Mouse (Mus musculus): ENCODE measurements around the gene Htr3b. TPM values are rescaled to one million over a fixed set of nuclear protein-coding genes. Genes with fewer than 3 reads are reported as not detected.

The Htr3b gene
- 0.24 and 0.36 TPM in 2 replicates for polyA plus RNA-seq (2014; fragmentation: Nextera tagmentation; extraction: Ambion mirVana)

DNA sequence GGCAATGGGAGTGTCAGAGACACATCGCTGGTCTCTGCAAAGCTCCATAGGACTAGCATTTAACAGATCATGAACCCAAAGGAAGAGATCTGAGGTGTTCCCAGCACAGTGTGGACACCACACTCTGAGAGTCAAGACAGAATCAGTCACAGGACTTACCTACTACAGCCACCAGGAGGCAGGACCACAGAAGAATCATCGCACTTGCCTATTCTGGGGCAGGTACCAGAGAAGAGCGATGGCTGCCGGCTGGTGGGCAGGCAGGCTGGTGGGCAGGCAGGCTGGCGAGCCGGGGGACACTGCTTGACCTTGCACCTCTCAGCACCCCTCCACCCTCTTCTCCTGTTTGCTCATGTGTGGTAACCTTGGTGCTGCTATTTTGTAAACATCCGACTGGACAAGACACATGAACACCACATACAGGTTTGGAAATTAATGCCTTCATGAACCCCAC is at the start of gene Htr3b:
TSS of gene Htr3b (minus strand) at position 404 of the 454 bp plus-strand sequence.
- H3K4me2 ChIP-seq (replicated peaks; ENCODE audit: low read depth, low read length): no peak within 1 kb of the TSS
- no peak within 1 kb of the TSS for H3K9ac ChIP-seq (replicated peaks; ENCODE audit: low read depth, low read length)
- H3K4me1 ChIP-seq (ENCODE audit: control insufficient read depth, insufficient read depth, low read length): no peaks in the 10 kb centered on the region
- H3K27ac ChIP-seq (ENCODE audit: low read length): no peak within 1 kb of the TSS
- H3K27me3 ChIP-seq (ENCODE audit: control insufficient read depth, insufficient read depth, low read length): no peaks in the 10 kb centered on the region
- WGBS: 56% methylated on average over 7 of the region's 7 CpGs
- ATAC-seq (ENCODE audit: insufficient number of reproducible peaks, insufficient read depth, low FRiP score, low read depth): no peak
- no peaks in the 10 kb centered on the region for H3K36me3 ChIP-seq (ENCODE audit: control insufficient read depth, insufficient read depth, low read length)
- H3K9me3 ChIP-seq (ENCODE audit: control insufficient read depth, low read depth, low read length): no peaks in the 10 kb centered on the region
- H3K4me3 ChIP-seq (ENCODE audit: low read depth, low read length): no peak within 1 kb of the TSS

- no peak overlapping the region for H3K4me3 ChIP-seq (ENCODE audit: low read depth, low read length)
- no peaks in the 10 kb centered on the region for H3K4me1 ChIP-seq (ENCODE audit: control insufficient read depth, insufficient read depth, low read length)
- peaks cover 18% of the 10 kb centered on the region for H3K36me3 ChIP-seq (ENCODE audit: control insufficient read depth, insufficient read depth, low read length)
- no peak overlapping the region for H3K4me2 ChIP-seq (replicated peaks; ENCODE audit: low read depth, low read length)
- no peaks in the 10 kb centered on the region for H3K9me3 ChIP-seq (ENCODE audit: control insufficient read depth, low read depth, low read length)
- 89% methylated on average over 6 of the region's 6 CpGs for WGBS
- no peak overlapping the region for H3K9ac ChIP-seq (replicated peaks; ENCODE audit: low read depth, low read length)
- no peak overlapping the region for H3K27ac ChIP-seq (ENCODE audit: low read length)
- H3K27me3 ChIP-seq (ENCODE audit: control insufficient read depth, insufficient read depth, low read length): no peaks in the 10 kb centered on the region
- no peak for ATAC-seq (ENCODE audit: insufficient number of reproducible peaks, insufficient read depth, low FRiP score, low read depth)
Measured at GRCm38 (mm10) chr9:48999256-48999655, 34.5 kb upstream of the Htr3b start.

- no peak overlapping the region for H3K9ac ChIP-seq (replicated peaks; ENCODE audit: low read depth, low read length)
- no peak overlapping the region for H3K27ac ChIP-seq (ENCODE audit: low read length)
- no peaks in the 10 kb centered on the region for H3K4me1 ChIP-seq (ENCODE audit: control insufficient read depth, insufficient read depth, low read length)
- ATAC-seq (ENCODE audit: insufficient number of reproducible peaks, insufficient read depth, low FRiP score, low read depth): no peak
- H3K9me3 ChIP-seq (ENCODE audit: control insufficient read depth, low read depth, low read length): no peaks in the 10 kb centered on the region
- WGBS: 83% methylated on average over 1 of the region's 1 CpGs
- no peaks in the 10 kb centered on the region for H3K27me3 ChIP-seq (ENCODE audit: control insufficient read depth, insufficient read depth, low read length)
- no peak overlapping the region for H3K4me2 ChIP-seq (replicated peaks; ENCODE audit: low read depth, low read length)
- no peak overlapping the region for H3K4me3 ChIP-seq (ENCODE audit: low read depth, low read length)
- peaks cover 10% of the 10 kb centered on the region for H3K36me3 ChIP-seq (ENCODE audit: control insufficient read depth, insufficient read depth, low read length)
Measured at GRCm38 (mm10) chr9:48995735-48996134, 30.9 kb upstream of the Htr3b start.

GRCm38 (mm10) chr9:48994779-48995178 is 30.0 kb upstream of the Htr3b start:
- no peaks in the 10 kb centered on the region for H3K4me1 ChIP-seq (ENCODE audit: control insufficient read depth, insufficient read depth, low read length)
- ATAC-seq (ENCODE audit: insufficient number of reproducible peaks, insufficient read depth, low FRiP score, low read depth): no peak
- H3K27ac ChIP-seq (ENCODE audit: low read length): no peak overlapping the region
- H3K36me3 ChIP-seq (ENCODE audit: control insufficient read depth, insufficient read depth, low read length): peaks cover 6% of the 10 kb centered on the region
- H3K9ac ChIP-seq (replicated peaks; ENCODE audit: low read depth, low read length): no peak overlapping the region
- WGBS: 88% methylated on average over 7 of the region's 7 CpGs
- no peak overlapping the region for H3K4me2 ChIP-seq (replicated peaks; ENCODE audit: low read depth, low read length)
- no peaks in the 10 kb centered on the region for H3K9me3 ChIP-seq (ENCODE audit: control insufficient read depth, low read depth, low read length)
- H3K27me3 ChIP-seq (ENCODE audit: control insufficient read depth, insufficient read depth, low read length): no peaks in the 10 kb centered on the region
- no peak overlapping the region for H3K4me3 ChIP-seq (ENCODE audit: low read depth, low read length)

DNA sequence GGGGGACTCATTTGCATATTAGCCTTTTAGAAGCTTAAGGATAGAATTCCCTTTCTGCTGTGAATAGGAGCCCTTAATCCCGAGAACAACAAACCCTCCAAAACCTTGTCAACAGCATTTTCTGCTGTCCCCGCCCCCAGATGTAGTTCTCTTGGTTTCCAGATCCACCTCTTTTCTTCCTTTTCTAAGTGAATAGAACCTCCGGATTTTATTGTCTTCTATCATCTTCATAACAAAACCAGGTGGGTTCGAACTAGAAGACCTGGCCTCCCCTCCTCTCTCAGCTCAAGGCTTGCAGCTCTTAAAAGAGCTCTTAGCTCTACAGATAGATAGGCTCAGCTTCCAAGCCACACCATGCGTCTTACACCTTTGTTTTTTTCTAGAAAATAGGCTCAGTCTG is 26.9 kb upstream of the Htr3b start:
- peaks cover 6% of the 10 kb centered on the region for H3K36me3 ChIP-seq (ENCODE audit: control insufficient read depth, insufficient read depth, low read length)
- H3K4me2 ChIP-seq (replicated peaks; ENCODE audit: low read depth, low read length): no peak overlapping the region
- H3K27ac ChIP-seq (ENCODE audit: low read length): no peak overlapping the region
- WGBS: 81% methylated on average over 5 of the region's 5 CpGs
- ATAC-seq (ENCODE audit: insufficient number of reproducible peaks, insufficient read depth, low FRiP score, low read depth): no peak
- no peaks in the 10 kb centered on the region for H3K9me3 ChIP-seq (ENCODE audit: control insufficient read depth, low read depth, low read length)
- no peak overlapping the region for H3K9ac ChIP-seq (replicated peaks; ENCODE audit: low read depth, low read length)
- peaks cover 13% of the 10 kb centered on the region; the same call in 1 of the 2 replicates for H3K4me1 ChIP-seq (ENCODE audit: control insufficient read depth, insufficient read depth, low read length)
- H3K4me3 ChIP-seq (ENCODE audit: low read depth, low read length): no peak overlapping the region
- H3K27me3 ChIP-seq (ENCODE audit: control insufficient read depth, insufficient read depth, low read length): no peaks in the 10 kb centered on the region

- no peak for ATAC-seq (ENCODE audit: insufficient number of reproducible peaks, insufficient read depth, low FRiP score, low read depth)
- Histone ChIP-seq H3K4me2 (replicated peaks; ENCODE audit: low read depth, low read length) (peak overlapping the region; percentile 55; the same call in 1 of the 2 replicates), H3K9ac (replicated peaks; ENCODE audit: low read depth, low read length) (no peak overlapping the region), H3K27ac (ENCODE audit: low read length) (no peak overlapping the region), H3K36me3 (ENCODE audit: control insufficient read depth, insufficient read depth, low read length) (no peaks in the 10 kb centered on the region), H3K27me3 (ENCODE audit: control insufficient read depth, insufficient read depth, low read length) (no peaks in the 10 kb centered on the region), H3K9me3 (ENCODE audit: control insufficient read depth, low read depth, low read length) (no peaks in the 10 kb centered on the region), H3K4me3 (ENCODE audit: low read depth, low read length) (no peak overlapping the region), H3K4me1 (ENCODE audit: control insufficient read depth, insufficient read depth, low read length) (peaks cover 13% of the 10 kb centered on the region; the same call in 1 of the 2 replicates)
- WGBS: 31% methylated on average over 12 of the region's 12 CpGs
Measured at GRCm38 (mm10) chr9:48987201-48988101, 22.7 kb upstream of the Htr3b start.

DNA sequence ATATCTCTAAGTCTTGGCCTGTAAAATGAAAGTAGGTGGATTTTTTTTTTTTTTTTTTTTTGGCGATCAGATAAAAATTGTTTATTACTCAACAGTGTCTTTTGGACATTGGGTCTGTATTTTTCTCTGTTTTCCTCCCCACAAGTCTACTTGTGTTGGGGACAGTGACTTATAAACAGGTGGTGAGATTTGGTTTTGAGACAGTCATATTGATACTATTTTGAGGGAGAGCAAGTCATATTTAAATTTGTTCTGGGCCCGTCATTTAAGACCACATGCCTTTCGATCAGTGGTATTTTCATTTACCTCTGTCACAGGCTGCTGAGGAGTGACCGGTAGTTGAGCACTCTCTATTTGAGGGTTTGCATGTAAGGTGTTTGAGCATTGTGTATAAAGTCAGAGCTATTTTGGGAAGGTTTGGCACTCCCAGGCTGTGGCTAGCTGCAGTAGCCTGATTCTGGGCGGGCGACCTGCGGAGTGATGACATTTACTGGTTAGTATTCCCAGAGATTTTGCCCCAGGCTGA is 21.9 kb upstream of the Htr3b start:
- ATAC-seq (ENCODE audit: insufficient number of reproducible peaks, insufficient read depth, low FRiP score, low read depth): no peak
- Histone ChIP-seq H3K36me3 (ENCODE audit: control insufficient read depth, insufficient read depth, low read length) (no peaks in the 10 kb centered on the region), H3K27ac (ENCODE audit: low read length) (no peak overlapping the region), H3K9ac (replicated peaks; ENCODE audit: low read depth, low read length) (no peak overlapping the region), H3K4me2 (replicated peaks; ENCODE audit: low read depth, low read length) (peak overlapping the region; percentile 55; the same call in 1 of the 2 replicates), H3K9me3 (ENCODE audit: control insufficient read depth, low read depth, low read length) (no peaks in the 10 kb centered on the region), H3K4me1 (ENCODE audit: control insufficient read depth, insufficient read depth, low read length) (peaks cover 13% of the 10 kb centered on the region; the same call in 1 of the 2 replicates), H3K4me3 (ENCODE audit: low read depth, low read length) (no peak overlapping the region), H3K27me3 (ENCODE audit: control insufficient read depth, insufficient read depth, low read length) (no peaks in the 10 kb centered on the region)
- WGBS: 32% methylated on average over 7 of the region's 7 CpGs

DNA sequence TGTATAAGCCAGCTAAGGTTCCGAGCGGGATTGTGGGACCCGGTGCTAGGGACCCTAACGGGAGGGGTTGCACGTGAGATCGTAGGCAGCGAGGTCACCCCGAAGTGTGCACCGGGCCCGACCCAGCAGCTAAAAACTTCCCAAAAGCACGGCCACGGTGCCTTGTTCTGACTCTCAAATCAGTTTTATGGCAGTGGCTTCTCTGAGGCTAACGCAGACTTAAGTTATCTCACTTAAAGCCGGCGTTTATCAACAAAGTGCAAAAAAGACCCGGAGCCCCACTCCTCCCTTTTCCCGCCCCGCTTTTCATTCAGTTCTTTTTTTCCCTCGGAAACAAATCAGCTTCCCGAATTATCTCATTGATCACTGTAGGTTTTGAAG is 20.9 kb upstream of the Htr3b start:
- peaks cover 13% of the 10 kb centered on the region; the same call in 1 of the 2 replicates for H3K4me1 ChIP-seq (ENCODE audit: control insufficient read depth, insufficient read depth, low read length)
- no peak for ATAC-seq (ENCODE audit: insufficient number of reproducible peaks, insufficient read depth, low FRiP score, low read depth)
- peak overlapping the region; percentile 76 for H3K27ac ChIP-seq (ENCODE audit: low read length)
- peak overlapping the region; percentile 63 for H3K9ac ChIP-seq (replicated peaks; ENCODE audit: low read depth, low read length)
- no peaks in the 10 kb centered on the region for H3K27me3 ChIP-seq (ENCODE audit: control insufficient read depth, insufficient read depth, low read length)
- peak overlapping the region; percentile 55 for H3K4me2 ChIP-seq (replicated peaks; ENCODE audit: low read depth, low read length)
- WGBS: under 1% methylated on average over 20 of the region's 20 CpGs
- H3K4me3 ChIP-seq (ENCODE audit: low read depth, low read length): peak overlapping the region; percentile 71
- no peaks in the 10 kb centered on the region for H3K9me3 ChIP-seq (ENCODE audit: control insufficient read depth, low read depth, low read length)
- H3K36me3 ChIP-seq (ENCODE audit: control insufficient read depth, insufficient read depth, low read length): no peaks in the 10 kb centered on the region
